Mouse (Mus musculus) embryonic fibroblast, embryonic 13.5 days (primary cell): ENCODE data around the gene Castor2. TPM values are rescaled to one million over a fixed set of nuclear protein-coding genes. Genes with fewer than 3 reads are reported as not detected.
A peak's percentile ranks its signal among the peaks of the same experiment; 100 is the strongest.

Experiments used
- H3K27ac ChIP-seq: 2 replicates; pipeline ENCODE4 v1.5.1; 2012; ENCODE audit warnings: low read length, control low read depth, inconsistent platforms; ENCODE audit not compliant: insufficient read depth
- H3K4me1 ChIP-seq: 2 replicates; pipeline ENCODE4 v1.6.1; 2011; ENCODE audit warnings: low read length; ENCODE audit not compliant: control insufficient read depth, insufficient read depth
- H3K4me3 ChIP-seq: 2 replicates; pipeline ENCODE4 v1.5.1; 2011; ENCODE audit warnings: mild to moderate bottlenecking, control low read depth, low read length; ENCODE audit not compliant: insufficient read depth
- CTCF ChIP-seq: IDR thresholded peaks from 2 replicates; pipeline ENCODE4 v1.5.1; 2011; ENCODE audit warnings: mild to moderate bottlenecking, control low read depth, low read length, moderate library complexity, borderline replicate concordance; ENCODE audit not compliant: insufficient read depth
- POLR2A ChIP-seq: IDR thresholded peaks from 2 replicates; pipeline ENCODE4 v1.6.1; 2011; ENCODE audit warnings: low read depth, mild to moderate bottlenecking, control low read depth, low read length, moderate library complexity
- polyA plus RNA-seq: library from polyadenylated mRNA; stranded (reverse); fragments of >200 nt; gene quantifications from 2 replicates; pipeline ENCODE4 v1.2.4, GENCODE M21; 2011; ENCODE audit warnings: low read depth; ENCODE audit not compliant: missing spikeins, insufficient read length

The Castor2 gene
- 12.3 and 14.0 TPM in 2 replicates for polyA plus RNA-seq

GRCm38 (mm10) chr5:134099496-134100211 is at the start of gene Castor2:
Gene Castor2 (plus strand): TSS chr5:134099711.
- Histone ChIP-seq H3K4me1 (peaks cover 12% of the 10 kb centered on the region; the same call in 1 of the 2 replicates), H3K27ac (no peak within 1 kb of the TSS), H3K4me3 (peak within 1 kb of the TSS; percentile 63)
- TF ChIP-seq POLR2A (peak; percentile 66), CTCF (no peak)

- no peak overlapping the region for H3K27ac ChIP-seq
- no peak overlapping the region for H3K4me3 ChIP-seq
- no peaks in the 10 kb centered on the region for H3K4me1 ChIP-seq
- no peak for TF ChIP-seq POLR2A
- TF ChIP-seq CTCF: no peak
These were observed 48.8 kb upstream of the Castor2 start for GRCm38 (mm10) chr5:134050711-134051110.

GRCm38 (mm10) chr5:134052614-134053013 is 46.9 kb upstream of the Castor2 start:
- H3K27ac ChIP-seq: no peak overlapping the region
- H3K4me1 ChIP-seq: no peaks in the 10 kb centered on the region
- TF ChIP-seq POLR2A (no peak), CTCF (no peak)
- no peak overlapping the region for H3K4me3 ChIP-seq

- Histone ChIP-seq H3K4me1 (no peaks in the 10 kb centered on the region), H3K4me3 (no peak overlapping the region), H3K27ac (no peak overlapping the region)
- TF ChIP-seq POLR2A (no peak), CTCF (no peak)
These were observed 45.0 kb upstream of the Castor2 start for GRCm38 (mm10) chr5:134054496-134054895.

GRCm38 (mm10) chr5:134058793-134059352 is 40.6 kb upstream of the Castor2 start:
- TF ChIP-seq POLR2A: no peak
- no peak for TF ChIP-seq CTCF
- Histone ChIP-seq H3K4me1 (no peaks in the 10 kb centered on the region), H3K27ac (no peak overlapping the region), H3K4me3 (no peak overlapping the region)

GRCm38 (mm10) chr5:134063362-134064064 is 36.0 kb upstream of the Castor2 start:
- peaks cover 3% of the 10 kb centered on the region; the same call in 1 of the 2 replicates for H3K4me1 ChIP-seq
- TF ChIP-seq POLR2A (no peak), CTCF (peak; percentile 43; the same call in 1 of the 2 replicates)
- H3K4me3 ChIP-seq: no peak overlapping the region
- H3K27ac ChIP-seq: no peak overlapping the region

- Histone ChIP-seq H3K27ac (no peak overlapping the region), H3K4me3 (no peak overlapping the region), H3K4me1 (peaks cover 3% of the 10 kb centered on the region; the same call in 1 of the 2 replicates)
- no peak for TF ChIP-seq POLR2A
- no peak for TF ChIP-seq CTCF
These were observed 33.2 kb upstream of the Castor2 start for GRCm38 (mm10) chr5:134066261-134066660.

- TF ChIP-seq POLR2A (no peak), CTCF (no peak)
- Histone ChIP-seq H3K4me3 (no peak overlapping the region), H3K4me1 (peaks cover 3% of the 10 kb centered on the region; the same call in 1 of the 2 replicates), H3K27ac (no peak overlapping the region)
These were observed 31.6 kb upstream of the Castor2 start for GRCm38 (mm10) chr5:134067924-134068323.

GRCm38 (mm10) chr5:134073512-134074041 is 25.9 kb upstream of the Castor2 start:
- H3K4me3 ChIP-seq: no peak overlapping the region
- TF ChIP-seq POLR2A: no peak
- TF ChIP-seq CTCF: no peak
- H3K4me1 ChIP-seq: no peaks in the 10 kb centered on the region
- no peak overlapping the region for H3K27ac ChIP-seq
